Mouse (Mus musculus) limb, embryonic 13.5 days (tissue): ENCODE results near the gene Sec14l3. TPM values are rescaled to one million over a fixed set of nuclear protein-coding genes. Genes with fewer than 3 reads are reported as not detected.
"Not testable (repeated sequence)": the region's sequence is repeated elsewhere in the genome, so short reads cannot be mapped to it uniquely, and the experiment has no call there.

Source experiments
- ATAC-seq: fragments of 200-750 bp; cut with Nextera tagmentation; 2 replicates; pipeline ENCODE4 v1.8.0; 2017; ENCODE audit warnings: low read depth, moderate number of reproducible peaks, moderate TSS enrichment; ENCODE audit not compliant: low FRiP score
- H3K27ac ChIP-seq: fragments of 300-500 bp; sonication (generic); 2 replicates; pipeline ENCODE4 v1.5.1; 2015; ENCODE audit warnings: inconsistent platforms, mild to moderate bottlenecking, moderate library complexity
- H3K27me3 ChIP-seq: fragments of 300-500 bp; sonication (generic); 2 replicates; pipeline ENCODE4 v1.6.1; 2015; ENCODE audit warnings: mild to moderate bottlenecking, inconsistent platforms
- H3K36me3 ChIP-seq: fragments of 300-500 bp; sonication (generic); 2 replicates; pipeline ENCODE4 v1.6.1; 2015; ENCODE audit warnings: inconsistent platforms, mild to moderate bottlenecking, moderate library complexity
- H3K4me1 ChIP-seq: fragments of 300-500 bp; sonication (generic); 2 replicates; pipeline ENCODE4 v1.6.1; 2015; ENCODE audit warnings: inconsistent platforms
- H3K4me2 ChIP-seq: fragments of 300-500 bp; sonication (generic); replicated peaks from 2 replicates; pipeline ENCODE4 v1.6.1; 2015; ENCODE audit warnings: inconsistent platforms, mild to moderate bottlenecking, moderate library complexity
- H3K4me3 ChIP-seq: fragments of 300-500 bp; sonication (generic); 2 replicates; pipeline ENCODE4 v1.5.1; 2015; ENCODE audit warnings: moderate library complexity, mild to moderate bottlenecking, inconsistent platforms
- H3K9ac ChIP-seq: fragments of 300-500 bp; sonication (generic); 2 replicates; pipeline ENCODE4 v1.6.1; 2015; ENCODE audit warnings: mild to moderate bottlenecking, inconsistent platforms
- H3K9me3 ChIP-seq: fragments of 300-500 bp; sonication (generic); 2 replicates; pipeline ENCODE4 v1.6.1; 2016; ENCODE audit warnings: inconsistent platforms
- WGBS: fragments of 180-500 bp; shearing (Covaris S2); methylation state at CpG from one replicate; pipeline ENCODE4 v1.1.7; 2015; 5-methylcytosine and 5-hydroxymethylcytosine counted together
- polyA plus RNA-seq: library from polyadenylated mRNA; unstranded; fragments of >200 nt; fragmentation: Nextera tagmentation; extraction: Ambion mirVana; gene quantifications from 2 replicates; pipeline ENCODE4 v1.2.1, GENCODE M21; 2015

Sec14l3 gene
- not detected in 2 replicates for polyA plus RNA-seq

DNA sequence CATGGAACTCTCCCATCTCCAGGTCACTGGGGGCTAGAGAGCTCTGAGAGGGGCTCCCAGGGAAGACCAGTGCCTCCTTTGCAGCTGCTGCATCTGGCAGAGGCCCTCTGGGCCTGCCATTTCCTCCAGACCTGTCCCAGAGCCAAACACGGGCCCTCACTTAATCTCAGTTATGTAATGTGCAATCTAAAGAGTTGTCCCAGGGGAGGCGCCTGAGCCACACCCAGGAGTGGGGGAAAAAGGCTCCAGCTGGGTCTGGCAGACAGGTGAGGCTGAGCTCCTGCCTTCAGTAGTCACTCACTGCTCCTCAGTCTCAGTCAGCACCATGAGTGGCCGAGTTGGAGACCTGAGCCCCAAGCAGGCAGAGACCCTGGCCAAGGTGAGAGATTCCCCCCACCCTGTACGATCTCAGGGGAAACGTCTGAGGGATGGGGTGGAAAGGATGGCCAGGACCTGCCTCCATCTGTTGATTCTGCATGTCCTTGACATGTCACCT is at the start of gene Sec14l3:
Gene Sec14l3, plus strand, starts transcription at position 215 of the 496 bp plus-strand sequence.
- H3K4me1 ChIP-seq, result no peaks in the 10 kb centered on the region
- no peak for ATAC-seq
- WGBS, result 53% methylated on average over 5 of the region's 5 CpGs
- H3K9ac ChIP-seq, result no peak within 1 kb of the TSS
- H3K36me3 ChIP-seq, result no peaks in the 10 kb centered on the region
- H3K4me3 ChIP-seq, result no peak within 1 kb of the TSS
- H3K9me3 ChIP-seq, result no peaks in the 10 kb centered on the region
- H3K4me2 ChIP-seq, result no peak within 1 kb of the TSS
- peaks cover 8% of the 10 kb centered on the region for H3K27me3 ChIP-seq
- H3K27ac ChIP-seq, result no peak within 1 kb of the TSS

GRCm38 (mm10) chr11:4015796-4016195 is 48.8 kb upstream of the Sec14l3 start:
- not testable (repeated sequence) for H3K36me3 ChIP-seq, H3K27ac ChIP-seq, H3K9ac ChIP-seq, H3K4me3 ChIP-seq, H3K4me1 ChIP-seq, H3K9me3 ChIP-seq, H3K4me2 ChIP-seq, ATAC-seq, H3K27me3 ChIP-seq
- 86% methylated on average over 14 of the region's 14 CpGs for WGBS

DNA sequence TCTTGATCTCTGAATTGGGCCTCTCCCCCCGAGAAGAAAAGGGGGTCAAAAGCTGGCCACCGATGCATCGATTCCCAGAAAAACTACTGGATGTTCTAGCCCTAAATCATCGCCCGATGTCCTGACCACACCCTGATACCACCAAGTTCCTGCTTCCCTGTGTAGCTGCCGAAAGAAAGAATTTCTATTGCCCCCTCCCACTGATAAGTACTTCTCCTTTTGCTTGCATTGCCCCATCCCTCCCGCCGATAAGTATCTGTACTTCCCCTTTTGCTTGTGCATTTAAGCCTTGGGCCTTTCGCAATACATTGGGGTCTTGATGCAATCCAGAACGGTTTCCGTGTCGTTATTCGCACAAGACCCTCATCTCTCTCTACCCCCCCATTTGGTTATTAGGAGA is 42.5 kb upstream of the Sec14l3 start:
- not testable (repeated sequence) for H3K9me3 ChIP-seq, H3K4me1 ChIP-seq, H3K9ac ChIP-seq, H3K27ac ChIP-seq, H3K36me3 ChIP-seq, H3K4me2 ChIP-seq, ATAC-seq, H3K27me3 ChIP-seq, H3K4me3 ChIP-seq
- 91% methylated on average over 13 of the region's 13 CpGs for WGBS

GRCm38 (mm10) chr11:4023321-4023720 is 41.3 kb upstream of the Sec14l3 start:
- no peaks in the 10 kb centered on the region for H3K4me1 ChIP-seq
- no peak overlapping the region for H3K4me2 ChIP-seq
- no peak overlapping the region for H3K4me3 ChIP-seq
- H3K36me3 ChIP-seq, result no peaks in the 10 kb centered on the region
- no peak overlapping the region for H3K9ac ChIP-seq
- no peak overlapping the region for H3K27ac ChIP-seq
- no peaks in the 10 kb centered on the region; the same call in 1 of the 2 replicates for H3K27me3 ChIP-seq
- 83% methylated on average over 2 of the region's 2 CpGs for WGBS
- no peak for ATAC-seq
- no peaks in the 10 kb centered on the region for H3K9me3 ChIP-seq

DNA sequence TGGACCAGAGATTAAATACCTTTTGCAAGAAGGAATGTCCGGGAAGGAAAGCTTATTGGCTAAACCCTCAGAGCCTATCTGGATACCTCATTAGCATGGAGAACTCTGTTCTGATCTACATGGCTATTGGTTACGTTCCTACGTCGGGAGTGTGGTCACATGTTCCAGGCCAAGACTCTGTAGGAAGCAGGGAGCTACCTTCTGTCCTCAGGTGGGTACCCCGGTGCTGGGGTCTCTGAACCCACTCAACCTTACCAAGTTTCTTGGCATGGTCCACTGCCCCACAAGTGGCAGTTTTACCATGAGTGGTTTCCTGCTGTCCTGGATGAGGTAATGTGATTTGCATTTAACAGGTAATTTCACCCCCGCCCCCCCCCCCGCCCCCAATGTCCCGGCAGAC is 37.6 kb upstream of the Sec14l3 start:
- H3K27me3 ChIP-seq, result peaks cover 13% of the 10 kb centered on the region
- no peaks in the 10 kb centered on the region for H3K9me3 ChIP-seq
- no peak overlapping the region for H3K4me2 ChIP-seq
- H3K4me1 ChIP-seq, result no peaks in the 10 kb centered on the region
- H3K9ac ChIP-seq, result no peak overlapping the region
- H3K27ac ChIP-seq, result no peak overlapping the region
- no peak for ATAC-seq
- H3K36me3 ChIP-seq, result no peaks in the 10 kb centered on the region
- 72% methylated on average over 8 of the region's 8 CpGs for whole genome bisulfite sequencing
- H3K4me3 ChIP-seq, result no peak overlapping the region

DNA sequence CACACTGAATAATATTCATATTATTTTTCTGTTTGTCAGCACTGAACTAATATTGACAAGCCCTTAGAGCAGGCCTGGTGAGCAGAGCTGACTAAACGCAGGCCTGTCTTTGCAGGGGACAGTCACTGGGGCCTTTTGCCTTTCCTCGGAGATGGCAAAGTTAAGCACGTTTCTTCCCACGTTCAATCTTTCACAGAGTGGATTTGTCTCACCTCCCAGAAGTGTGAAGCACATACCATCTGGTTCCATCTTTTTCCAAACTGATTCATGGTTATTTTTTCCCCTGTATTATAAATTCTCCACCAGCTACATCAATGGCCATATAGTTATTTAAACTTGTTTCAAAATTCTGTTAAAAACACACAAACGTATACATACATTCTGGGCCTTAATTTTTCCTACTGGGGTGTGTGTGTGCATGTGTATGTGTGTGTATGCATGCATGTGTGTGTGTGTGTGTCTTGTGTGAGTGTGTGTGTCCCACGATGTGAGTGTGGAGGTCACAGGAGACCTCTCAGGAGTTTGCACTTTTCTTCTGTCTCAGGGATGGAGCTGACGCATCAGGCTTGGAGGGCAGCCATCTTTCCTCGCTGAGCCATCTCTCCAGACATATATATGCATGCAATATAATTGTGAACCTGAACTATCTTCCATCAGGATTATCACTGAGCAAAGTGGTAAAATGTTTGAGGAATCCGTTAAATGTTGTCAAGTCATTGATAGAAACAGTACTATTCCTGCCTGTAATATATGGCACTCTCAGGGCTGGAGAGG is 36.9 kb upstream of the Sec14l3 start:
- Histone ChIP-seq H3K4me3 (no peak overlapping the region), H3K9me3 (no peaks in the 10 kb centered on the region), H3K27me3 (peaks cover 20% of the 10 kb centered on the region), H3K36me3 (no peaks in the 10 kb centered on the region), H3K4me2 (no peak overlapping the region), H3K4me1 (no peaks in the 10 kb centered on the region), H3K9ac (no peak overlapping the region), H3K27ac (no peak overlapping the region)
- WGBS, result 69% methylated on average over 9 of the region's 9 CpGs
- no peak for ATAC-seq

DNA sequence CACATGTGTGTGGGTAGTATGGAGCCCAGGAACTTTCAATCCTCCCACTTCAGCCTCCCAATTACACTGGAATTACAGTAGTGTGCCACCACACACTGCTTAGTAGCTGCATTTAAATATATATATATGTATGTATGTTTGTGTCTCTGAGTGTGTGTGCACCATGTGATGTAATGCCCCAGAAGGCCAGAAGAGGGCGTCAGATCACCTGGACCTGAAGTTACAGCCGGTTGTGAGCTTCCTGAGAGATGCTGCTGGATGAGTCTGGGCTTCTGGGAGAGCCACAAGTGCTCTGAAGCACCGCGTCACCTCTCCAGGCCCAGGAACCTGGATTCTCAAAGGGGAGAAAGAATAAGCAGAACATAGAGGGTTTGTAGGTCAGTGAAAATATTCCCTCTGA is 35.3 kb upstream of the Sec14l3 start:
- Histone ChIP-seq H3K9ac (no peak overlapping the region), H3K4me1 (no peaks in the 10 kb centered on the region), H3K36me3 (no peaks in the 10 kb centered on the region), H3K27ac (no peak overlapping the region), H3K27me3 (peaks cover 24% of the 10 kb centered on the region), H3K4me2 (no peak overlapping the region), H3K9me3 (no peaks in the 10 kb centered on the region), H3K4me3 (no peak overlapping the region)
- ATAC-seq, result no peak
- 66% methylated on average over 4 of the region's 4 CpGs for WGBS

DNA sequence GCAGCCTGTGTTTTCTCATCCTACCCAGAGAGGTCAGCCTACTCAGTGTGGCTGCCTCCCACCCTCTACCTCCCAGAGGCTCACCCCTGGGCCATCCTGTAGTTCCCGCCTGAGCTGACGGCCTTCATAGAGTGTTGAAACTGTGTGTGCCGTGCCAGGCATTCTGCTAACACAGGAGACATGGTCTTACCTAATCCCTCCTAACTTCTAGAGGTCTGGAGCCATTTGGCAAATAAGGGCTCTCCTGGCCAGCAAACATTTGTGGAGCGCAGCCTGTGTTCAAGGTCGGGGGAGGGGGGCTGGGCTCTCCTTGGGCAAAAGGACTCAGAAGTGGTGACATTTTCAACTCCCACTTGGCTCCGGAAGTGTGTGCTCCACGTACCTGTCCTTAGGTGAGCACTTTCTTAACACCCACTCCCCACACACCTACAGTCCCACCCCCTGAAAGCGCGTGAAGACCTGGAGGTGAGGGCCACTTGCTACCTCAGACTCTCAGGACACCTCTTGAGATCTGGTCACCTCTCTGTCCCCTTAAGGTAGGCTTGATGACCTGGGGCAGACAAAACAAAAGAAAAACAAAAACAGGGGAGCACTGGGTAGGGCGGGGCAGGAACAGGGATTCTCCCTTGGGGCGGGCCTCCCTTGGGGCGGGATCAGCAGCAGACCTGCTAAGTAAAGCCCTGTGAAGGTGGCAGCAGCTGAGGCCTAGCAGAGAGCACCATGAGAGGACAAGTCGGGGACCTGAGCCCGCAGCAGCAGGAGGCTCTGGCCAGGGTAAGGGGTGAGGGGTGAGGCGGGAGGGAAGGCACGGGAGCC is 33.3 kb upstream of the Sec14l3 start, which contains the start of gene Sec14l4:
Gene Sec14l4, plus strand, starts transcription at position 337 of the 816 bp plus-strand sequence.
- Histone ChIP-seq H3K4me2 (no peak within 1 kb of the TSS), H3K9me3 (no peaks in the 10 kb centered on the region), H3K27me3 (peaks cover 24% of the 10 kb centered on the region), H3K27ac (no peak within 1 kb of the TSS), H3K36me3 (no peaks in the 10 kb centered on the region), H3K4me3 (no peak within 1 kb of the TSS), H3K4me1 (no peaks in the 10 kb centered on the region), H3K9ac (peak within 1 kb of the TSS; percentile 19; the same call in 1 of the 2 replicates)
- 31% methylated on average over 16 of the region's 16 CpGs for WGBS
- no peak for ATAC-seq

DNA sequence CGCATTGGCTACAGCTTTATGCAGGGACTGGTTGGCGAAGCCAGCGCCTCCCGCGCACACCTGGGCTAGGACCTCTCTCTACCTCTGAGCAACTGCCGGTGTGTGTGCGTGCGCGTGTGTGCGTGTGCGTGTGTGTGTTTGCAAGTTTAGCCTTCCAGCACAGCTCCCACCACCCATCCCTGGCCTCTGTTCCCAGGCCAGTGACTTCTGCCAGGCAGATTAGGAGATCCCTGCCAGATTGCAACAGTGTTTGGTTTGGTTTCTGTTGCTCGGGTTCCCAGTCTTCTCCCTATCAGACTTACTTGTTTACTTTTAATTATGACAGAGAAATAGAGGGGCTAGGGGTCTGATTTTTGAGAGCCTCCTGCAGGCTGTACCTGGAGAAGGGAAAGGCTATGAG is 32.7 kb upstream of the Sec14l3 start:
- 38% methylated on average over 12 of the region's 12 CpGs for WGBS
- Histone ChIP-seq H3K27ac (no peak overlapping the region), H3K27me3 (peaks cover 24% of the 10 kb centered on the region), H3K9me3 (no peaks in the 10 kb centered on the region), H3K4me2 (no peak overlapping the region), H3K4me3 (no peak overlapping the region), H3K9ac (peak overlapping the region; percentile 19; the same call in 1 of the 2 replicates), H3K36me3 (no peaks in the 10 kb centered on the region), H3K4me1 (no peaks in the 10 kb centered on the region)
- ATAC-seq, result no peak

GRCm38 (mm10) chr11:4033471-4033870 is 31.2 kb upstream of the Sec14l3 start:
- Histone ChIP-seq H3K4me1 (no peaks in the 10 kb centered on the region), H3K27me3 (peaks cover 24% of the 10 kb centered on the region), H3K4me3 (no peak overlapping the region), H3K9ac (no peak overlapping the region), H3K36me3 (no peaks in the 10 kb centered on the region), H3K9me3 (no peaks in the 10 kb centered on the region), H3K27ac (no peak overlapping the region), H3K4me2 (no peak overlapping the region)
- 52% methylated on average over 7 of the region's 7 CpGs for WGBS
- no peak for ATAC-seq

- H3K4me2 ChIP-seq, result no peak overlapping the region
- 83% methylated on average over 4 of the region's 4 CpGs for WGBS
- H3K9ac ChIP-seq, result no peak overlapping the region
- H3K4me3 ChIP-seq, result no peak overlapping the region
- no peak overlapping the region for H3K27ac ChIP-seq
- H3K9me3 ChIP-seq, result no peaks in the 10 kb centered on the region
- ATAC-seq, result no peak
- H3K27me3 ChIP-seq, result peaks cover 24% of the 10 kb centered on the region
- H3K36me3 ChIP-seq, result no peaks in the 10 kb centered on the region
- no peaks in the 10 kb centered on the region for H3K4me1 ChIP-seq
These were observed 30.5 kb upstream of the Sec14l3 start for GRCm38 (mm10) chr11:4034169-4034568.
